Mouse (Mus musculus) lung, adult 2 months (tissue): Measurements from ENCODE around the gene Sez6l2.

Experiments used
- CTCF ChIP-seq: fragments of 200-500 bp; IDR thresholded peaks from 2 replicates; pipeline ENCODE4 v1.5.1; 2011; ENCODE audit warnings: mild to moderate bottlenecking, low read length, control low read depth; ENCODE audit not compliant: insufficient read depth
- POLR2A ChIP-seq: fragments of 200-500 bp; IDR thresholded peaks from 2 replicates; pipeline ENCODE4 v1.6.1; 2011; ENCODE audit warnings: low read depth, mild to moderate bottlenecking, control low read depth, low read length, borderline replicate concordance; ENCODE audit errors: extremely low read depth

- TF ChIP-seq CTCF (no peak), POLR2A (no peak)
These were observed 15.2 kb downstream of the Sez6l2 start for GRCm38 (mm10) chr7:126965568-126965967.
